Mouse (Mus musculus) E14TG2a.4 (cell line): ENCODE measurements around the gene Zdhhc4.

ENCODE experiments used
- H3K27me3 ChIP-seq: 2 replicates; pipeline ENCODE4 v1.6.1; 2014; ENCODE audit warnings: low read length, control low read depth; ENCODE audit not compliant: insufficient read depth
- H3K36me3 ChIP-seq: 2 replicates; pipeline ENCODE4 v1.6.1; 2014; ENCODE audit warnings: low read length, control low read depth; ENCODE audit not compliant: insufficient read depth
- H3K4me1 ChIP-seq: replicated peaks from 2 replicates; pipeline ENCODE4 v1.6.1; 2014; ENCODE audit warnings: low read depth, low read length, control low read depth
- H3K4me3 ChIP-seq: replicated peaks from 2 replicates; pipeline ENCODE4 v1.5.1; 2014; ENCODE audit warnings: mild to moderate bottlenecking, low read length
- H3K9me3 ChIP-seq: 2 replicates; pipeline ENCODE4 v1.6.1; 2014; ENCODE audit warnings: low read length, control low read depth
- CTCF ChIP-seq: conservative IDR thresholded peaks from 2 replicates; pipeline ENCODE4 v1.5.1; 2014; ENCODE audit warnings: low read length
- NANOG ChIP-seq: IDR thresholded peaks from 2 replicates; pipeline ENCODE4 v1.6.1; 2014; ENCODE audit warnings: borderline replicate concordance, low read length, mixed read lengths
- POU5F1 ChIP-seq: IDR thresholded peaks from 2 replicates; pipeline ENCODE4 v1.6.1; 2014; ENCODE audit warnings: low read length, borderline replicate concordance

Gene Zdhhc4

DNA sequence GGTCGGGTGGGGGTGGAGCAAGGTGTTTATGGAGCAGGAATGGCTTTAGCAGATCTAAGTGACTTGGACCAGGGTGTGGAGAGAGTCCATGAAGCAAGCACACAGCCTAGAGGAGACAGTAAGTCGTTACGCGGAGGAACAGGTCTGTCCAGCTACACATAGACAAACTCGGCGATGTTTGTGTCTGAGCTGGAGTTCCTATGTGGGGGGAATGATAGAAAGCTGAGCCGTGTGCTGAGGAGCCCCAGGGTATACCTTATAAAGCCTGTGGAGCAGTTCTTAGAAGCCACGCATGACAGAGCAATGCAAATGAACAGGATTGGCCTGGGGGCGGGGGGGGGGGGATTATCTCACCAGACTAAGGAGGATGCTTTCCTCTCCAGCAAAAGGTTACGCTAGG is 49.8 kb downstream of the Zdhhc4 start:
- Histone ChIP-seq H3K4me3 (no peak overlapping the region), H3K4me1 (peaks cover 12% of the 10 kb centered on the region), H3K36me3 (no peaks in the 10 kb centered on the region), H3K27me3 (peaks cover 51% of the 10 kb centered on the region), H3K9me3 (no peaks in the 10 kb centered on the region)
- TF ChIP-seq CTCF (no peak), POU5F1 (no peak), NANOG (no peak)

DNA sequence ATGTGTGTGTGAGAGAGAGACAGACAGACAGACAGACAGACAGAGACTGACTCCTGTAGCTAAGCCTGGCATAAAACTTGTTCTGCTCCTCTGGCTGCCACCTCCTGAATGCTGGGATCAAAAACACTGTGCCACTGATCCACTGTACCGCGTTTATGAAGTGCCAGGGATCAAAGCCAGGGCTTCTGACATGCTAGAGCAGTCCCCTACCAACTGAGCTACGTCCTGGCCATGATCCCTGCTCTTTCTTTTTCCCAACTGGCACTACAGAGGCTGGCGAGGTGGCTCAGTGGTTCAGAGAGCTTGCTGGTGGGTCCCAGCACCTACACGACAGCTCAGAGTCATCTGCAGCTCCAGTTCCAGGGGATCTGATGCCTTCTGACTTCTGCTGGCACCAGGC is 53.3 kb downstream of the Zdhhc4 start:
- Histone ChIP-seq H3K36me3 (no peaks in the 10 kb centered on the region), H3K4me1 (peaks cover 11% of the 10 kb centered on the region), H3K27me3 (peaks cover 51% of the 10 kb centered on the region), H3K9me3 (no peaks in the 10 kb centered on the region), H3K4me3 (no peak overlapping the region)
- TF ChIP-seq POU5F1 = no peak
- TF ChIP-seq CTCF = no peak
- no peak for TF ChIP-seq NANOG

DNA sequence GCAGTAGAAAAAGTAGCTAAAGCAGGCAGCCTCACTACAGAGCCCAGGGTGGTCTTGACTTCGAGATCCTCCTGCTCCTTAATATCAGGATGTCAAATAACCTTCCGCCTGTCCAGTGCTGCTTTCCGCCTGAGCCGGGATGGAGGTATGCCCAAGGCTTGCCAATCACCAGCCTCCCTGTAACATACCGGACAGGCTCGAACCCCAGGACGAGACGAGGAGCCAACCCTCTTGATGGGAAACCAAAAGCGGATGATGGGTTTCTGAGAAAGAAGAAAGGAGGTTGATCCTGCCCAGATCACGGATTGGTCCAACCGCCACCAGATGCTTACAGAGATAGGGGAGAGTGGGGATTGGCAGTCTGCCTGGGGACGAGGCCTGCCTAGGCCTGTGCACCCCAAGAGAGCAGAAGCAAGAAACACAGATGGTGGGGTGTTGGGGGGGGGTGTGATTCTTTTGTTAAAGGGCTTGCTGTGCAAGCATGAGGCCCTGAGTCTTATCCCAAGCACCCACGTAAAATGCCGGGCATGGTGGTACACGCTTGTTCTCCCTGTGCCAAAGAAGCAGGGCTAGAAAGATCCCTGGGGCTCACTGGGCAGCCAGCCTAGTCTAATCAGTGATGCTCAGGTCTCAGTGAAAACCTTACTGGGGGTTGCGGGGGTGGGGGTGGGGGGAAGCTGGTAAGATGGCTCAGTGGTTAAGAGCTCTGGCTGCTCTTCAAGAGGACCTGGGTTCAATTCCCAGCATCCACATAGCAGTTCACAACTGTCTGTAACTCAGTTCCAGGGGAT is 56.3 kb downstream of the Zdhhc4 start:
- H3K27me3 ChIP-seq = peaks cover 55% of the 10 kb centered on the region
- H3K36me3 ChIP-seq = no peaks in the 10 kb centered on the region
- no peaks in the 10 kb centered on the region for H3K9me3 ChIP-seq
- H3K4me3 ChIP-seq = no peak overlapping the region
- peaks cover 18% of the 10 kb centered on the region for H3K4me1 ChIP-seq
- TF ChIP-seq POU5F1 (no peak), CTCF (no peak), NANOG (no peak)

DNA sequence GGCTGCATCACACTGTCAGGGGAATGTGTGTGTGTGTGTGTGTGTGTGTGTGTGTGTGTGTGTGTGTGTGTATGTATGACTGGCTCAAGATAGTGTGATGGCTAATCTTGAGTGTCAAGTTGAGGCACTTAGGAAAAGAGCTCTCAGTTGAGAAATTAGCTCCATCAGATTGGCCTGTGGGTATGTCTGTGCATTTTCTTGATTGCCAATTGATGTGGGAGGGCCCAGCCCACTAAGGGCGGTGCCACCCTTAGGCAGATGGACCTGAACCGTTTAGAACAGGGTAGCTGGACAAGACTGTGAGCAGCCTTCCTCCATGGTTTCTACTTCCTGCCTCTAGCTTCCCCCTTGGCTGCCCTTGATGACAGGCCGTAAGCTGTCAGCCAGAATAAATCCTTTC is 56.9 kb downstream of the Zdhhc4 start:
- TF ChIP-seq NANOG = no peak
- TF ChIP-seq POU5F1 = no peak
- H3K36me3 ChIP-seq = no peaks in the 10 kb centered on the region
- H3K9me3 ChIP-seq = no peaks in the 10 kb centered on the region
- no peak overlapping the region for H3K4me3 ChIP-seq
- peaks cover 53% of the 10 kb centered on the region for H3K27me3 ChIP-seq
- H3K4me1 ChIP-seq = peaks cover 18% of the 10 kb centered on the region

DNA sequence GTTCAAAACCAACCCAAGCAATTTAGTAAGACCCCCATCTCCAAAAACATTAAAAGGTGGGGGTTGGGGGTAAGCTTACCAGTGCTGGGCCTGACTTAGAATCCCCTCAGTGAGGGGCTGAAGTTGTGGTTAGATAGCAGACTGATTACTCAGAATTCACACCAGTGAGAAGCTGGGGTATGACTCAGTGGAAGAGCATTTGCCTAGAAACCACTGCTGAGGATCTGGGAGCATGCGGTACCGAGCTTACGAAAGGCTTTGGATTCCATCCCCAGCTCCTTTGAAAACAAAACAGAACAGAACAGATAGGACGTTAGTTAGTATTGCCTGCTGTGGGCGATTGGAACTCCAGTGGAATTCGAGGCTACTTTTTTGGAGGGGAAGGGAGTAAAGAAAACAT is 57.4 kb downstream of the Zdhhc4 start:
- Histone ChIP-seq H3K27me3 (peaks cover 53% of the 10 kb centered on the region), H3K36me3 (no peaks in the 10 kb centered on the region), H3K4me3 (no peak overlapping the region), H3K9me3 (no peaks in the 10 kb centered on the region), H3K4me1 (peaks cover 18% of the 10 kb centered on the region)
- TF ChIP-seq POU5F1 (no peak), CTCF (no peak), NANOG (no peak)

DNA sequence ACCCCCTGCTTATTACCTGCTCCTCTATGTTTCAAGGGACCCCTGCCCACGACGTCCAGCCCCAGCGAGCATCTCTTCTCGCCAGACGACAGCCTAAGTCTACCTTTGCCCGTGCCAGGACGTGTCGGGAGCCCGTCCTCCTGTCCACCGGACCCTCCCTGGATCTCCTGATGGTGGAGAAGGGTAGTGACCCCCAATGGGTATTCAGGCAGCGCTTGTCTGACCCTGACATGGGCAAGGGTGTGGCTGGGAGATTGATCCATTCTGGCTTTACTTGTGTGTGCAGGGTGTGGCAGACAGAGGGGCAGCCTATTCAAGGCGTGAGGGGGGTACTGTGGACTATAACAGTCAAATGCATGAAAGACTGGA is 58.9 kb downstream of the Zdhhc4 start:
- no peaks in the 10 kb centered on the region for H3K9me3 ChIP-seq
- H3K4me3 ChIP-seq = peak overlapping the region; percentile 82
- no peaks in the 10 kb centered on the region for H3K36me3 ChIP-seq
- peaks cover 18% of the 10 kb centered on the region for H3K4me1 ChIP-seq
- peaks cover 45% of the 10 kb centered on the region for H3K27me3 ChIP-seq
- TF ChIP-seq CTCF = no peak

DNA sequence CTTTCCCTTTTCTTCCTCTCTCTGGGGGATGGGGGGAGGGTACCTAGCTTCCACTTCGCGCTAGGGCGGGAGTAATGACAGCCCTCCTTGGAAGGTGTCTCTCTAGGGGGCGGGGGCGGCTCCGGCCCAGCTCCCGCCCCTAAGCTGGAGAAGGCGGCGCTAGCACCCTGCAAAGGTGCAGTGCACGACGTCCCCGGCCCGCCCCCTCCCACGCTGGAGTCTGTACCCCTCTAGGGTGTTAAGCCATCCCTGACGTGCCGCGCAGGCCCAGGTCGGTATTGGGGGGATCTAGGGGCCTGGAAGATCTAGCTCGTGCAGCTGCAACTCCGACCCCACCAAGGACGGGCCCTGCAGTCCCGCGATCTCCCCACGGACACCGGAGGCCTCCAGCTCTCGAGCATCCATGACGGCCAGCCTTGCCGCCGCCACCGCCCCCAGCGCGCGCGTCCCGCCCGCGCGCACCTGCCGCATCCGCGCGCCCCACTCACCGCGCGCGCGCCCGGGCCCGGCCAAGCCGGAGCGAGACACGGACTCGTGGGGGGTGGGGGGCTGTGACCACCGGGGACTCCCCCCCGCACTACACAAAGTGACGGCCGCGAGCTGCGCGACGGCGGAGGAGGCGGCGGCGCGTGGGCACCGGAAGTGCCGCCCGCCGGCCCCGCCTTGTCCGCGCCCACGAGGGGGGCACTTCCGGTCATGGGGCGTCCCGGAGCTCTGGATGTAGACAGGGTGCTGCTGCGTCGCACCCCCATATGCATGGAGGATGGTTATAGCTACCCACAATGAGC is 59.5 kb downstream of the Zdhhc4 start, which contains the start of gene Zfp316:
Gene Zfp316, minus strand, starts transcription at position 660 of the 788 bp plus-strand sequence.
- Histone ChIP-seq H3K4me3 (peak within 1 kb of the TSS; percentile 82), H3K27me3 (peaks cover 46% of the 10 kb centered on the region), H3K36me3 (no peaks in the 10 kb centered on the region), H3K4me1 (peaks cover 23% of the 10 kb centered on the region), H3K9me3 (no peaks in the 10 kb centered on the region)
- TF ChIP-seq CTCF = no peak
- TF ChIP-seq POU5F1 = no peak
- TF ChIP-seq NANOG = no peak

DNA sequence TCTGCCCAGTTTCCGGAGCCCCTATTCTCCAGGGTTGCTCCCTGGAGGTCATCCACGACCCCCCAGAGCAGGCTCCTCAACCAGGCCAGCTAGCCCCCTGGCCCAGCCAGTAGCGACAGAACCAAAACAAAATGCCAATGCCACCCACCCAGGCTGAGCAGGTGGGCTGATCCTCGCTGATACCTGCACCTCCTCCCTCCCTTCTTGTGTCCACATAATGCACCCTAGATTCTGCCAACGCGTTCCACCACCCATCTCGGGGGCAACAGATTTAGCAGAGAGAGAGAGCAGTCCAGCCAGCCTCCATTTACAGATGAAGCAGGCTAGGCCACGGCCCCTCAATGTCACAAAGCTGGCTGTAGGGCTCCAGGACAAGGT is 60.1 kb downstream of the Zdhhc4 start:
- H3K4me3 ChIP-seq = peak overlapping the region; percentile 82
- peaks cover 51% of the 10 kb centered on the region for H3K27me3 ChIP-seq
- peaks cover 25% of the 10 kb centered on the region for H3K4me1 ChIP-seq
- H3K36me3 ChIP-seq = no peaks in the 10 kb centered on the region
- H3K9me3 ChIP-seq = no peaks in the 10 kb centered on the region
- TF ChIP-seq NANOG (no peak), CTCF (no peak), POU5F1 (no peak)

DNA sequence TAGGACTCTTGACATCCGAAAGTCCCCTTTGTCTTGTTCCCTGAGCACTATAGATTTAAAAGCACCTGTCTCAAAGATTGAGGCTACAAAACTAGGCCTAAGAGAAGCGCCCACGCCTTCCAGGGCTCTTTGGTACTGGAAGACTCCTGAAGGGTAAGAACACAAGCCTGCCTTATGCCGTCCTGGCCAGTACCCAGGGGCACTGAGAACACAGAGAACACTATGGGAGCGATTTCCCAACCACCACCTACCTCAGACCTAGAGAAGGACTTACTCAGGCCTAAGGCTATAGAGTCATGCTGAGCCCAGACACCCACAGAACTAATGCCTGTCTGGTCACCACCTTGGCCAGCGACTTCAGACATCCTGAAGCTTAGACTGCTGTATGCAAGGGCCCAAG is 62.3 kb downstream of the Zdhhc4 start:
- H3K4me3 ChIP-seq = no peak overlapping the region
- H3K4me1 ChIP-seq = peaks cover 25% of the 10 kb centered on the region
- no peaks in the 10 kb centered on the region for H3K9me3 ChIP-seq
- H3K36me3 ChIP-seq = no peaks in the 10 kb centered on the region
- TF ChIP-seq CTCF (no peak), NANOG (no peak), POU5F1 (no peak)
- peaks cover 73% of the 10 kb centered on the region for H3K27me3 ChIP-seq
